Mouse (Mus musculus) spleen, adult 2 months (tissue): Measurements from ENCODE around the gene Cox6a1.

ENCODE experiments used
- CTCF ChIP-seq: fragments of 200-500 bp; IDR thresholded peaks from 2 replicates; pipeline ENCODE4 v1.5.1; 2011; ENCODE audit warnings: mild to moderate bottlenecking, inconsistent platforms; ENCODE audit not compliant: insufficient read depth, insufficient read length, insufficient replicate concordance; ENCODE audit errors: extremely low read depth
- POLR2A ChIP-seq: fragments of 200-500 bp; IDR thresholded peaks from 2 replicates; pipeline ENCODE4 v1.6.1; 2011; ENCODE audit warnings: low read depth, low read length, inconsistent platforms

- TF ChIP-seq CTCF (peak; percentile 73; the same call in 1 of the 2 replicates), POLR2A (no peak)
Observed at GRCm38 (mm10) chr5:115347564-115347963, 1.2 kb downstream of the Cox6a1 start.
